Mouse (Mus musculus): ENCODE data around the gene Rtbdn.

The Rtbdn gene

GRCm38 (mm10) chr8:84979599-84980421, 33.0 kb downstream of the Rtbdn start:
- DNase-seq (ENCODE audit: low spot score in 2 of 2), result peak; percentile 93

- peak in 1 of 2 experiments; percentile 50 for DNase-seq (ENCODE audit: low spot score in 2 of 2)
These were observed 34.0 kb downstream of the Rtbdn start for GRCm38 (mm10) chr8:84980622-84981358.

DNA sequence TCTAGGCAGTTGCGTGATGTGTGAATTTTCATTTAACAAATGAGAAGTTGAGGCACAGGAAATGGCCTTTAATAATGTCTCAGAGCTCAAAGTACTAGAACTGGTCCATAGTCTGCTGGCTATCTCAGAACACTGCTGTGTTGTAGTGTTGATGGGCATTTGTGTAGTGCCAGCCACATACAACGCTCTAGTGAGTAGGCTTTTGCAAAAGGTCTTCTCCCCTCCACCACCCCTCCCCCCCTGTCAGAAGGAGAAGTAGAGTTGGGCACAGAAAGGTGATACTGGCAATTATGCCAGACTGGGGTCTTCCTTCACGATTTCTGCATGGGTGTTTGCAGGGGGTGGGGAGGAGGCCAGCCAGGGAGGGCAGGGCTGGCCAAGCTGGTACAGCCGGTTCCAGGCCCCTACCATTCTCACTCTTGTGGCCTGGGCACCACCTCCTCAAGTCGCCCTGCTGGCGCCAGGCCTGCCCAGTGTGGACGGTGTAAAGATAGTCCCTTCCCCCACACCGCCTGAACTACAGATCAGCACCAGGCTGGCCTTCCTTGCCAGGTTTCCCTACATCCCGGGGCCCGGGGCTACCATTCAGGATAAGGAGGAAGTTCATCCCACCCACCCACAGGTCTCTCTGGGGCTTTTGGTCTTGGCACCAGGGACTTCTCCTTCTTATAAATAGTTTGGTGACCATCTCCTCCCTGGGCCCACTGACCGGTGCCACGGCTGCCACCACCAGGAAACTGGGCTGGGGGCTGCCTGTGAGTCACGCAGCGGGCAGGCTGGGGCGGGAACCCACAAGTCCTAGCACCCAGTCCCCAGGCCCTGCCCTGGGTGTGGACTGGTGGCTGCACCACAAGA, 35.1 kb downstream of the Rtbdn start:
- DNase-seq (ENCODE audit: low spot score in 2 of 2), result no peak

DNA sequence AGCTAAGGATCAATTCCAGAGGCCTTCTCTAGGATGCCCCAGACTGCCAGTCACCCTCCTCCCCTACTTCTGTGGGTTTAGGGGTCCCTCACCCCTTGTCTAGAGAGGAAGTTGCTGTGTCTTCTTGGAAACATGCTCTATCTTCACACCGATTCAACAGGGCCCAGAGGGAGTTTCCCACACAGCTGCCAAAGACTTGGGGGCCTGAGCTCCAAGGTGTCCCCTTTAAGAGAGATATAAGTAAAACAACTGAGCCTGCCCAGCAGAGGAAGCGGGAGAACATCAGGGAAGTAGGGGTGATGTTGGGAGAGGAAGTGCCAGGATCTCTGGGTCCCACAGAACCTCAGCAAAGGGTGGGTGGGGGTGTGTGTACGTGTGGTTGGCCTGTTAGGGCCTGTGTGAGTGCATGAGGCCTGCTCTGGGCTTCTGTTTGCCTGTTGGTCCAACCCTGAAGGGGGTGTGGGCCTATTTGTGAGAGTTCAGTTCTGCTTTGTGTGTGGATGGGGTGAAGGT, 35.8 kb downstream of the Rtbdn start:
- DNase-seq (ENCODE audit: low spot score in 2 of 2), result no peak

DNA sequence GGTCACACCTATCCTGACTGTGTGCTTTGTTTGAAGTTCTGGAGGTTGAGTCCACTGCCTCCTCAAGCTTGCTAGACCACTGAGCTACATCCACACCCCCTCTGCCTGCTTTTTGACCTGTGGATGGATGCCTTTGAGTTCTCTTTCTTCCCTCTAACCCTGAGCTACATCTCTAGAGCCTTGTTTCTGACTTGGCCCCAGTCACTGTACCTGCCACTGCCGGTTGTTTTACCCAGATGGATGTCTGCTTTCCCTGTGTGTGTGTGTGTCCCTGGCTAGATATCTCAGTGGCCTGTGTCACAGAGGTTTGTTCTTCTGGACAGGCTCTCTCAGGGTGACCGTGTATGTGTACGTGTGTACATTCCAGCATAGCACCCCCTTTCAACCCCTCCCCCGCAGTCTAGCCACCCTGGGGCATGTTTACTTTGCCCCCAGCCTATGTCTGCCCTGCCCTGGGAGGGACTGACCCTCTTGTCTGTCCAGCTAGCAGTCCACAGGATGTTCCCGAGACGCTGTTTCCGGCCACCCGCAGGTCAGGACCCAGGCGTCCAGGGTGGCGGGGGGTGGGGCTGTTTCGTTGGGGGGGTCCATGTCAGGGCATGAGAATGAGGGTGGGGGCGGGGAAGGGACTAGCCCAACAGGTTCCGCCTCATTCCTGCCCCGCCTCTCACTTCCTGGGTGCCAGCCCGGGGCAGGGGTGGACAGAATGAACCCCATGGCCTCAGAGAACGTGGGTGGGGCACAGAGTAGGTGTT, 37.7 kb downstream of the Rtbdn start:
- DNase-seq (ENCODE audit: low spot score in 2 of 2), result no peak

DNA sequence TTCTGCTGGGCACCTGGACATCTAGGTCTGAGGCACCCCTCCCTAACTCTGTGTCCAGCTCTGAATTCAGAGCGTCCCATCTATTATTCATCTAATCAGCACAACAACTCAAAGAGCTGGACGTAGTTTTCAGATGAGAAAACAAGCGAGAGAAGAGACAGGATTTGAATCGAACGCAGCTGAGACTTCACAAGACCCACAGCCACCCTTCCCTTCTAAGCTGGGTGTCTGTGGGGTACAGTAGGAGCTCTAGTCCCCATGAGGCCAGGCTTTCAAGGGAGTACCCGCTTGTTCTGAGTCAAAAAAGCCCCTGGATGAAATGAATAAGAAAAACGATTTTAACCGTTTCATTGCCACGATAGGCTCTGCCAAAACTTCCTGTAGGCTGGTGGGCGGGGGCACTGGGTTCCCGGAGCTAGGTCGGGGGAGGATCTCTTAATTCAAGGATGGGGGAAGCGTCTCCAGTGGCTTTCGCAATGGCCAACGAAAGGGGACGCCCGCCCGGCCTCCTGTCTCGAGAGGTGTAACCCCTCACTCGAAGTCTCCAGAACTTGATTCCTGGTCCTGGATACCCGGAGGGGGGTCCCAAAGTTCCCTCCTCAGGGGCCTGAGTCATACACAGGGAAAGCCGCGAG, 38.4 kb downstream of the Rtbdn start:
- DNase-seq (ENCODE audit: low spot score in 2 of 2), result no peak

DNA sequence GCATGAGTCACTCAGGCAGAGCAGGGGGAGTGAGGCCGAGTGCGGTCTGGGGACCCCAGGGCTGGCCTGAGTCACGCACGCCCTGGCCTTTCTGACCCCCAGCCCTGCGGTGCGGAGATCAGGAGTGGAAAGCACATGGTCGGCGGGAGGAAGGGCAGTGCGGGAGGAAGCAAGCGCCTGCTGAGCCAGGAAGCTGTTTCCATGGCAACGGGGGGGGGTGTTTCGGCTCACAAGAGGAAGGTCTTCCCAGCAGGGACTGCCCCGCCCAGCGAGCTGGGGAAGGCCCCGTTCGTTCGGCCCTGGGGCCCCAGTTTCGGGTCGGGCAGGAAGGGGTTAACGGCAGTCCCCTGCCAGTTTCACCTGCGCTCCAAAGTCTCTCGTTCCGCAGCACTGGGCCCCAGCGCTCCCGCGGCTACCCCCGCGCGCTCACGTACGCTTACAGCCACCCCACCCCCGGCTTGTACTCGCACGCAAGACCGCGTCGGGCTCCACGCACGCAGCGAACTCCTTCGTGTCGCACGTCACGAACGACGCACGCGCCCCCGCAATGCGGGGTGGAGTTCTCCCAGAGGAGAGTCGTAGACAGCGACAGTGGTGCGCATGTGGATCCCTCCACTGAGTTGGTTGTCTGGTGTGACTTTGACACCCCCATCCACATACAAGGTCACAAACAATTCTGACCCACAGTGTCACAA, 39.0 kb downstream of the Rtbdn start:
- peak; percentile 94 to 97 for DNase-seq (ENCODE audit: low spot score in 2 of 2)

- DNase-seq (ENCODE audit: low spot score in 2 of 2), result no peak
These were observed 39.7 kb downstream of the Rtbdn start for GRCm38 (mm10) chr8:84986379-84986945.

DNA sequence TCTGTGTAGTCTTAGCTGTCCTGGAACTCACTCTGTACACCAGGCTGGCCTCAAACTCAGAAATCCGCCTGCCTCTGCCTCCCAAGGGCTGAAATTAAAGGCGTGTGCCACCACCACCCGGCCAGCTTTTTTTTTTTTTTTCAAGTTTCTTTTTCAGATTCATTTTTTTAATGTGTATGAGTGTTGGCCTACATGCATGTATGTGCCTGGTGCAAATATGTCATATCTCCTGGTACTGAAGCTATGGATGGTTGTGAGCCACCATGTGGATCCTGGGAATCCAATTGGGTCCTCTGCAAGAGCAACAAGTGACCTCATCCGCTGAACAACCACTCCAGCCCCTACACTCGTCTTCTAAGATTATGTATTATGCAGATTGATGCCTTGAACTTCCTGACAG, 40.6 kb downstream of the Rtbdn start:
- no peak for DNase-seq (ENCODE audit: low spot score in 2 of 2)

GRCm38 (mm10) chr8:84987903-84988302, 41.1 kb downstream of the Rtbdn start:
- DNase-seq (ENCODE audit: low spot score in 2 of 2), result no peak

DNA sequence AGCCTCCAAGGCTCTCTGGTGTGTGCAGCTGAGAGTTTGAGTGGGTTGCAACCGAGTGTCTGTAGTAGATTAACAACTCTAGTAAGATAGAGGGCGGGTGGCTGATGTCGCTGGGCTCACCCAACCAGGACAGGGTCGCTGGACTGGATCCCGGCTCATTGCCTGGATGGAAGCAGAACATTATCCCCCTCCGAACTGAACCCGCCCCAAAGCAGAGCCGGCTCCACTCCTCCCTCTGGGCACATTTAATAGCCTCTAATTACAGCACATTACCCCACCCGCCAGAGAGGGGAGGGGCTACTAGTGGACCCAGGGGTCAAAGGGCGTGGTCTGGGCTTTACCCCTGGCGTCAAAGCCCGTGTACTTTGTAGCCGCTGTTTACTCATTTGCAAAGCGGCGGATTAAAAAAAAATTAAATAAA, 42.5 kb downstream of the Rtbdn start:
- DNase-seq (ENCODE audit: low spot score in 2 of 2), result no peak

DNA sequence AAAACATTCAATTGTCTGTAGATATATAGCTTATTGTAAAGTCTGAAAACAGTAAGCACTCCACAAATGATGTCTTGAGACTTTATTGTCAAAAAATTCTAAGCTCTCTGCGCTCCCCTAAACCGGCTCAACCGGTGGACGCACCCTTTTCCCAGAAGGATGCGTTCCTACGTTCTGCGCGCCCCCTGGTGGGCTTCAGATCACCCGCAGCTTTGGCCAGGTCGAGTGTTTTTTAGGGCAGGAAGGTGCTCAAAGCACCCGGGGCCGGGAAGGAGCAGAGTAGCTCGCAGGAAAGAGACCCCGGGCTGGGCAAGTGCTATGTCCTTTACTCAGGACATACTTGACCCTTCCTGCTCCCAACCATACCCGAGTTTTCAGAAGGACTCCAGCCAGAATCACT, 43.0 kb downstream of the Rtbdn start:
- peak; percentile 85 to 90 for DNase-seq (ENCODE audit: low spot score in 2 of 2)

GRCm38 (mm10) chr8:84990349-84990748, 43.6 kb downstream of the Rtbdn start, which contains the start of gene Hook2:
Gene Hook2 (plus strand): TSS chr8:84990603.
- peak; percentile 94 to 98 for DNase-seq (ENCODE audit: low spot score in 2 of 2)

DNA sequence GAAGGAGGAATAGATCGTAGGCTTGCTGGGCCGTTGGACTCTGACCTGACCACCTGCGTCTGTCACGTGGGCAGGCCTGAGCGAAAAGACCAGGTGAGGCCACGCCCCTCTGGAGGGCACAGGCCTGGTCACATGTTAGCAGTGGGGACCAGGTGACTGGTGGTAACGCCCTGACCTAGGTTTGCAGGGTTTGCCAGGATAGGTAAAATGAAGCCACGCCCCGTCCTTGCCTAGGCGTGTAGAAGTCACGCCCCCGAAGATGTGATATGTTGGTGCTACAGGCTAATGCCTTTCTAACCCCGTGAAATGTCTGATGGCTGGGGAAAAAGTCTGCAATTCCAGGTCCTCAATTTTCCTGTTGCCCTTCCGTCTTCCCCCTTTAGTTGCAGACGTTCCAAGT, 44.0 kb downstream of the Rtbdn start:
- DNase-seq (ENCODE audit: low spot score in 2 of 2), result no peak

- no peak for DNase-seq (ENCODE audit: low spot score in 2 of 2)
These were observed 47.6 kb downstream of the Rtbdn start for GRCm38 (mm10) chr8:84994375-84994774.

- no peak for DNase-seq (ENCODE audit: low spot score in 2 of 2)
These were observed 48.9 kb downstream of the Rtbdn start for GRCm38 (mm10) chr8:84995680-84996079.

DNA sequence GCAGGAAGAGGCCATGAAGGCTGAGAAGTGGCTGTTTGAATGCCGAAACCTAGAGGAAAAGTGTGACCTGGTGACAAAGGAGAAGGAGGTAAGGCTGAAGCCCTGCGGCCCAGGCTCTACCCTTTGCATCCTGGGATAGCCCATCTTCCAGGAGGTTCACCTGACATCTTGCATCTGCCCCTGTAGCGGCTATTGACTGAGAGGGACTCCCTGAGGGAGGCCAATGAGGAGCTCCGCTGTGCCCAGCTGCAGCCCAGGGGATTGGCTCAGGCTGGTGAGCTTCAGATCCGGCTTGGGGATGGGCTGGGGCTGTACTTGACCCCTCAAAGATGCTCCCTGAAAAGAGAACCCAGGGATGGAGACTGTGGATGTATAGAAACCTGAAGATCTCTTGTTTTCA, 50.2 kb downstream of the Rtbdn start:
- DNase-seq (ENCODE audit: low spot score in 2 of 2), result no peak

DNA sequence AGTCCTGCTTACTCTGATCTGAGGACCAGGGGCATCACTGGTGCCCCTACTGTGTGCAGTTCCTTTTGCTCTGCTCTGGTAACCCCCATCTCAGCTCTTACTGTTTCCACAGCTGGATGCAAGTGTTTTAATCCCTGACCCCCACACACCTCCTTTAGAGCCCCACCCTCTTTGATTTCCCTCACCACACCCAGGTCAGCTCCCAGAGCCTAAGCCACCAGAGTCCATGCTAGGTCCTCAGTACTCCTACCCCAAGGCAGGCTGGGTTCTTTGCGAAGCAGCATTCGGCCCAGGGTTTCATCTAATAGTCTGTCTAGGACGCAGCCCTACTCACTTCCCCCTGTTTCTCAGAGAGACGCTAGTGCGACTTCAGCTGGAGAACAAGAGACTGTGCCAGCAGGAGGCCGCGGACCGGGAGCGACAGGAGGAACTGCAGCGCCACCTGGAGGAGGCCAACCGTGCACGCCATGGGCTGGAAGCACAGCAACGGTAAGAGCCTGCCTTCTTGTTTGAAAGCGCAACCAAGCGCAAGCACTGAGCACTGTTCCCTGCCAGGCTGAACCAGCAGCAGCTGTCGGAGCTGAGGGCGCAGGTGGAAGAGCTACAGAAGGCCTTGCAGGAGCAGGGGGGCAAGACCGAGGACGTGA, 51.0 kb downstream of the Rtbdn start:
- peak; percentile 92 to 94 for DNase-seq (ENCODE audit: low spot score in 2 of 2)

All from frontal cortex, postnatal 36 days (tissue).